Mouse (Mus musculus) limb, embryonic 13.5 days (tissue): Measurements from ENCODE around the gene Gabrr2. TPM values are rescaled to one million over a fixed set of nuclear protein-coding genes. Genes with fewer than 3 reads are reported as not detected.

Experiments
- ATAC-seq: fragments of 200-750 bp; cut with Nextera tagmentation; 2 replicates; pipeline ENCODE4 v1.8.0; 2017; ENCODE audit warnings: low read depth, moderate number of reproducible peaks, moderate TSS enrichment; ENCODE audit not compliant: low FRiP score
- H3K27ac ChIP-seq: fragments of 300-500 bp; sonication (generic); 2 replicates; pipeline ENCODE4 v1.5.1; 2015; ENCODE audit warnings: inconsistent platforms, mild to moderate bottlenecking, moderate library complexity
- H3K27me3 ChIP-seq: fragments of 300-500 bp; sonication (generic); 2 replicates; pipeline ENCODE4 v1.6.1; 2015; ENCODE audit warnings: mild to moderate bottlenecking, inconsistent platforms
- H3K36me3 ChIP-seq: fragments of 300-500 bp; sonication (generic); 2 replicates; pipeline ENCODE4 v1.6.1; 2015; ENCODE audit warnings: inconsistent platforms, mild to moderate bottlenecking, moderate library complexity
- H3K4me1 ChIP-seq: fragments of 300-500 bp; sonication (generic); 2 replicates; pipeline ENCODE4 v1.6.1; 2015; ENCODE audit warnings: inconsistent platforms
- H3K4me2 ChIP-seq: fragments of 300-500 bp; sonication (generic); replicated peaks from 2 replicates; pipeline ENCODE4 v1.6.1; 2015; ENCODE audit warnings: inconsistent platforms, mild to moderate bottlenecking, moderate library complexity
- H3K4me3 ChIP-seq: fragments of 300-500 bp; sonication (generic); 2 replicates; pipeline ENCODE4 v1.5.1; 2015; ENCODE audit warnings: moderate library complexity, mild to moderate bottlenecking, inconsistent platforms
- H3K9ac ChIP-seq: fragments of 300-500 bp; sonication (generic); 2 replicates; pipeline ENCODE4 v1.6.1; 2015; ENCODE audit warnings: mild to moderate bottlenecking, inconsistent platforms
- H3K9me3 ChIP-seq: fragments of 300-500 bp; sonication (generic); 2 replicates; pipeline ENCODE4 v1.6.1; 2016; ENCODE audit warnings: inconsistent platforms
- WGBS: fragments of 180-500 bp; shearing (Covaris S2); methylation state at CpG from one replicate; pipeline ENCODE4 v1.1.7; 2015; 5-methylcytosine and 5-hydroxymethylcytosine counted together
- polyA plus RNA-seq: library from polyadenylated mRNA; unstranded; fragments of >200 nt; fragmentation: Nextera tagmentation; extraction: Ambion mirVana; gene quantifications from 2 replicates; pipeline ENCODE4 v1.2.1, GENCODE M21; 2015

The Gabrr2 gene
- polyA plus RNA-seq, 1 experiment from 2014 or later: 0.20 TPM

- Histone ChIP-seq H3K4me3 (no peak overlapping the region), H3K27ac (no peak overlapping the region), H3K9me3 (no peaks in the 10 kb centered on the region), H3K4me1 (no peaks in the 10 kb centered on the region), H3K27me3 (no peaks in the 10 kb centered on the region), H3K4me2 (no peak overlapping the region), H3K9ac (no peak overlapping the region), H3K36me3 (no peaks in the 10 kb centered on the region)
- no peak for ATAC-seq
- 72% methylated on average over 6 of the region's 6 CpGs for WGBS
Observed at GRCm38 (mm10) chr4:33124493-33124892, 61.7 kb downstream of the Gabrr2 start.

GRCm38 (mm10) chr4:33125409-33126084 lies 62.7 kb downstream of the Gabrr2 start:
- WGBS: 69% methylated on average over 10 of the region's 10 CpGs
- Histone ChIP-seq H3K9me3 (no peaks in the 10 kb centered on the region), H3K36me3 (no peaks in the 10 kb centered on the region), H3K27ac (no peak overlapping the region), H3K27me3 (no peaks in the 10 kb centered on the region), H3K4me2 (no peak overlapping the region), H3K9ac (no peak overlapping the region), H3K4me1 (no peaks in the 10 kb centered on the region), H3K4me3 (no peak overlapping the region)
- ATAC-seq: no peak; the same call in 1 of the 2 replicates

- no peaks in the 10 kb centered on the region for H3K27me3 ChIP-seq
- no peak for ATAC-seq
- H3K4me1 ChIP-seq: no peaks in the 10 kb centered on the region
- 55% methylated on average over 11 of the region's 11 CpGs for WGBS
- no peak within 1 kb of the TSS for H3K27ac ChIP-seq
- H3K36me3 ChIP-seq: no peaks in the 10 kb centered on the region
- H3K4me2 ChIP-seq: no peak within 1 kb of the TSS
- H3K9ac ChIP-seq: no peak within 1 kb of the TSS
- no peaks in the 10 kb centered on the region for H3K9me3 ChIP-seq
- H3K4me3 ChIP-seq: no peak within 1 kb of the TSS
Observed at GRCm38 (mm10) chr4:33132221-33132620, 69.4 kb downstream of the Gabrr2 start, which contains the start of gene Gabrr1. Gene Gabrr1 (plus strand): TSS chr4:33132521.

Other genes starting within 250 kb of the Gabrr2 start
- 11.3 and 12.7 TPM in 2 replicates for gene Ankrd6, start 112.2 kb upstream of the Gabrr2 start, polyA plus RNA-seq
- gene Rragd, start 80.0 kb upstream of the Gabrr2 start, polyA plus RNA-seq: 16.9 and 18.4 TPM in 2 replicates
- 38.7 and 39.9 TPM in 2 replicates for gene Ube2j1, start 31.6 kb upstream of the Gabrr2 start, polyA plus RNA-seq
- gene Gabrr1, start 69.5 kb downstream of the Gabrr2 start, polyA plus RNA-seq: not detected in 2 replicates
- 0.88 and 1.5 TPM in 2 replicates for gene Pm20d2, start 126.7 kb downstream of the Gabrr2 start, polyA plus RNA-seq
- 19.6 and 19.8 TPM in 2 replicates for gene Srsf12, start 146.0 kb downstream of the Gabrr2 start, polyA plus RNA-seq
- 97.7 and 98.0 TPM in 2 replicates for gene Pnrc1, start 227.2 kb downstream of the Gabrr2 start, polyA plus RNA-seq
- 27.0 and 29.9 TPM in 2 replicates for gene Rngtt, start 247.3 kb downstream of the Gabrr2 start, polyA plus RNA-seq